Mouse (Mus musculus) urinary bladder, postnatal 10 days (tissue): ENCODE measurements around the gene Rfx2.

Experiments used
- DNase-seq: peaks from one replicate; pipeline ENCODE4 v3.0.0; 2022; ENCODE audit warnings: low spot score

Rfx2 gene

GRCm38 (mm10) chr17:56830411-56831110, at the start of gene Rfx2:
TSS of gene Rfx2 (minus strand) at chr17:56831013.
- no peak for DNase-seq

- DNase-seq, result no peak
These were observed 46.6 kb upstream of the Rfx2 start for GRCm38 (mm10) chr17:56877426-56877825.

GRCm38 (mm10) chr17:56876981-56877380, 46.2 kb upstream of the Rfx2 start:
- DNase-seq, result no peak

GRCm38 (mm10) chr17:56876465-56876864, 45.7 kb upstream of the Rfx2 start:
- no peak for DNase-seq

DNA sequence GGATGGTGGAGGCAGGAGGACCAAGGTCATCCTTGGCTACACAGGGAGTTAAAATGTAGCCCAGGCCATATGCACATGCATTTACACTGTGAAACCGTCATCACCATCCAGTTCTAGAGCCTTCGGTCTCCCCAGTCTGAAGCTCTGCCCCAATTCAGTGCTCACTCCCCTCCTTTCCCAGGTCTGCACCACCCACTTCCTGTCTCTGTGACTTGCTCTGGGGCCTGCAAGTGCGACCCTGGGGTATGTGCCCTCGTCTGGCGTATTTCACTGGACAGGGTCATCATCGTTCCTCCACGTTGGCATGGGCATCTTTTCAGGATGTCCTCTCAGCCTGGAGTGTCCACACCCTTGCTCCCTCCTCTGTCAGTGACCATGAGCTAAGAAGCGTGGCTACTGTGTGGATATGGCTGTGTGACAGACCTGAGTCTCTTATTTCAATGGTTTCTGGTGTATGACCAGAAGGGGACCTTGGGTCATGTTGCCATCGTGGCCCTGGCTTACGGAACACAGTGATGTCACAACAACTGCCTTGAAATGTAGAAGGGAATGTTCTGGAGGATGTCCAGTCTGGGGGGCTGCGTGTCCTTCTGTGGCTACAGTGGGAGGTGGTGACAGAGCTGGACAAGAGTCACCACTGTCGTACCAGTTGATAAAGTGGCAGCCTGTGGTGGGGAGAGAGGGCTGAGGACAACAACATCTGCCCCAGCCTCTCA, 44.3 kb upstream of the Rfx2 start, which contains the start of gene 1700061G19Rik:
TSS of gene 1700061G19Rik (plus strand) at position 542 of the 716 bp plus-strand sequence.
- DNase-seq, result no peak

- DNase-seq, result no peak
These were observed 43.4 kb upstream of the Rfx2 start, which contains the start of gene Acsbg2 for GRCm38 (mm10) chr17:56874237-56874636. TSS of gene Acsbg2 (minus strand) at chr17:56874447.

DNA sequence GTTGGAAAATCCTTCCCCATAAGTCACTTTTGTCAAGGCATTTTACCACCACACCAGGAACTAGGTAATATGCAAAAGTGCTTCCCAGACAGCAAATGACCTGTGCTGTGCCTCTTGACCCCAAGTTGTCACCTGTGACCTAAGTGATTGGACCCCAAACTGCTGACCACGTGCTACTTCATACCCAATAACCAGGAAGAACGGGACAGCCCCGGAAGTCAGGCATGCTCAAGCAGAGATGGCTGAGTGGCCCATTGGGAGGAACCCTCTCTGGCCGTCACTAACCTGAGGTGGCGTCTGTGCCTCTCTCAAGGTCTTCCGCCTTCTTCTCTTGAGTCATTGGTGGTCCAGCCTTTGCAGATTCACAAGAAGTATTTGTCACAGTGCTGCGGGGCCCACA, 41.7 kb upstream of the Rfx2 start:
- no peak for DNase-seq

DNA sequence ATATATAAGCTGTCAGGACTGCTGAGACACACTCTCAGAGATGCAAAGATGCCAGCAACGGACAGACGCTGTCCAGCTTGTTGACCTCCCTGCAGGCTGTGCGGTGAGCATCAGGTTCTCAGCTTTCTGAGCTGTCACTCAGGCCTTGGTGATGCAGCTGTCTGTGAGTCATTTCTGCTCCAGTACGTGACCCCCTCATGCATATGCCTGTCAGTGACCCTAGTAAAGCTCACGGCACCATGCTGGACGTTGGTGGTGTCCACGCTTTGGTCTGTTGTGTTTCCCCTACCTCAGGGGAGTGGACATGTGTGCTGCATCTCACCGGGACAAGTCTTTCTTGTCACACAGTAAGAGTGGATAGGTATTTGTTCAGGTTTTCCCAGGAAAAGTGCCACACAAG, 41.0 kb upstream of the Rfx2 start:
- no peak for DNase-seq

GRCm38 (mm10) chr17:56870287-56870953, 39.6 kb upstream of the Rfx2 start:
- no peak for DNase-seq

- DNase-seq, result no peak
These were observed 38.7 kb upstream of the Rfx2 start for GRCm38 (mm10) chr17:56869481-56869977.

DNA sequence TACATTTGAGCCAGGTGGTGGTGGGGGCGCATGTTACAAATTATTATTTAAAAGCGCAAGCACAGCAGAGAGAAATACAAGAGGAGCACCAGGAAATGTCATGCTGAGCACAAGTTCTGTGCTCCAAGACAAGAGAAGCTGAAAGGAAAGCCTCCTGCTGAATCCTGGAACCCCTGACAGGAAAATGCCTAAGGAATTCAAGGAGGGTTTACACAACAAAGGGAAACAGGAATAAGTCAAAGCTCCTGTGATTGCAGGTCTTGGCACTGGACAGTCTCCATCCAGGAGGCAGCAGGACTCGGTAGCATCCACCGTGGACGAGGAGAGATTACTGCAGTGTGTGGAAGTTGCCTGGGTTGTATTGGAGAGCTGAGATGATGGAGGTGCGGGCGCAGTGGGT, 35.3 kb upstream of the Rfx2 start:
- no peak for DNase-seq

- DNase-seq, result no peak
These were observed 30.4 kb upstream of the Rfx2 start for GRCm38 (mm10) chr17:56861197-56861596.

GRCm38 (mm10) chr17:56858922-56859321, 28.1 kb upstream of the Rfx2 start:
- DNase-seq, result no peak

- peak; percentile 34 for DNase-seq
These were observed 27.4 kb upstream of the Rfx2 start for GRCm38 (mm10) chr17:56858216-56858615.

DNA sequence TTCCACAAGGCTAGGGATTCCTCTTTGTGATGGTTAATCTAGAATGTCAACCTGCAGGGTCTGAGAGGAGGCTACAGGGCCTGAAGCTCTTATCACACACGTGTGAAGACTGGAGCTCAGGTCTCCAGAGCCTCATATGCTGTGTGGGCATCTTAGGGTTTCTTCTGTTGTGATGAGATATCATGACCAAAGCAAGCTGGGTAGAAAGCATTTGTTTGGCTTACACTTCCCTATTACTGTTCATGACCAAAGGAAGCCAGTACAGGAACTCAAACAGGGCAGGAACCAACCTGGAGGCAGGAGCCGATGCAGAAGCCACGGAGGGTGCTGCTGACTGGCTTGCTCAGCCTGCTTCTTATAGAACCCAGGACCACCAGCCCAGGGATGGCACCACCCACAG, 24.6 kb upstream of the Rfx2 start:
- DNase-seq, result no peak

- no peak for DNase-seq
These were observed 20.4 kb upstream of the Rfx2 start for GRCm38 (mm10) chr17:56851167-56851566.

DNA sequence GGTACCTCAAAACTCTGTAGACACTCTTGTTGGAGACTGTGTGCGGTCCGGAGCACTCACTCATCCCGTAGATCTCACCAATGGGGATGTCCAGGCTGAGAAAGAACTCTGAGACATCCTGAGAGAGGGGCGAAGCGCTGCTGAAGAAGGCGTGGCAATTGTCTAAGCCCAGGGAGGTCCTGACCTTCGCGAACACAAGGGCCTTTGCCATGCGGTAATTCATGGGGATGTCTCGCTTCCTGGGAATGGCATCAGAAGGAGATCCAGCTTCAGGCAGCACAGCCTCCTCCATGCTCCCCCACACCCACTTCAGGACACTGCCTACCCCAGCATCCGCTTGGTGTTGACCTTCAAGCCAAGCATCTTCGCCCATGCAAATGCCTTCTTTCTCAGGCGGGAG, 18.9 kb upstream of the Rfx2 start:
- DNase-seq, result no peak

DNA sequence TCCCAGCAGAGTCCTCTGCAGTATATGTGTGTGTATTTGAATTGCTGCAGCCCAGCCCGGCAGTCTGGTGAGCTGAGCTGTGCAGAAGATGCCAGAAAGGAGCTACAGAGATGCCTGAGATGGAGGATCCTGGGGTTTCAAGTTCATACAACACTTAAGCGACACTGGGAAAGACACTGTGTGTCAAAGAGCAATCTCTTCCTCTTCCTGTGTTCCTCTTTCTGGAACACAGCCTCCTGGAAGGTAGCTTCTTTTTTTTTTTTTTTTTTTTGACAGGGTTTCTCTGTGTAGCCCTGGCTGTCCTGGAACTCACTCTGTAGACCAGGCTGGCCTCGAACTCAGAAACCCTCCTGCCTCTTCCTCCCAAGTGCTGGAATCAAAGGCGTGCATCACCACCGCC, 18.0 kb upstream of the Rfx2 start:
- no peak for DNase-seq

DNA sequence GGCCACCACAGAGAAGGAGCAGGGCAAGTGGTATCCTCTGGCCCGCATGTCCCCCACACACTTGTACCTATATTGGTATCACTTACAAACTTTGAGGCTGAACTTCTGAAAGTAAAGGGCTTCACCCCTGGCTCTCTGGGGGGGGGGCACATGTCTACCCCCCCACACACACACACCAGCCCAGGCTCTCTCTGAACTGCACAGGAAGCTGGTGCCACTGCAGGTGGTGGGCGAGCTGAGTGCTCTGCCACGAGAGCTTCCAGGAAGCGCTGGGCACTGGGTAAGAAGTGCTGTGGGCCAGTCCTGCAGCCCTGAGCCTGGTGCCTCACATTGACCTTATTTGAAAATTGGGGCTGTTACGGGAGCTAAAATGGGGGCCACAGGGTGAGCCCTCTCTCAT, 12.9 kb upstream of the Rfx2 start:
- DNase-seq, result no peak

- DNase-seq, result no peak
These were observed 11.4 kb upstream of the Rfx2 start for GRCm38 (mm10) chr17:56842173-56842572.

- no peak for DNase-seq
These were observed 9.7 kb upstream of the Rfx2 start for GRCm38 (mm10) chr17:56840524-56840923.

DNA sequence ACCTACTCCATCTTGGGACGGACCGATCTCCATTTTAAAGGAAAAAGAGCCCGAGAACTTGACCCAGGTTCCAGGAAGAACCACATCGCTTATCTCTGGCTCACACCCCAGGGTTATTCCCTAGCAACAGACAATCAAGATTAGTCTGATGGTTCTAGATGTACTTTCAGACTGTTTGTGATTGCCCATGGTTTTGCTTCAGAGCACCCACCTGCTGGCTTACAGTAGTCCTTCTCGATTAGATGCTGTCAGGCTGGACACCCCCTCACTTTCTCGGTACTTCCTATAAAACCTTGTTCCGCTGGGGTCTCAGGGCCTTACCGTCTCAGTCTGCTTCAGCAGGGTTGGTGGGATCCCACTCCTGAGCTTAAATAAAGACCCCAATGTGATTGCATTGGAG, 5.5 kb upstream of the Rfx2 start:
- DNase-seq, result no peak

DNA sequence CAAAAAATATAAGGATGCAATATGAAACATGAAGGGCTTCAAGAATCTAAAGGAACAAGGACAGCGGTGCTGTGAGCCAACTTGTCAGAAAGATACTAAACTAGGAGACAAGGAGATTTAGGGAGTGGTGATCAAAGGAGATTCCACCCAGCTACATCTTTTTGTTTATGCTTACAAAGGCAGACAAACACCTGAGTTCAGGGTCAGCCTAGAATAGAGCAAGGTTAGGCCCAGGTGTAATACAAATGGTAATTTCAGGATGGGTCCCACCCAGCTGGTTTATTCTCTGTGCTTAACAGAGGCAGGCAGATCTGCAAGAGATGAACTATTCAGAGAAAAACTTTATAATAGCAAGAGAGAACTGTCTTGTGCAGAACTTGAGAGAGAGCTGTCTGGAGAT, 2.6 kb upstream of the Rfx2 start:
- no peak for DNase-seq
